In the genomic region with DNA sequence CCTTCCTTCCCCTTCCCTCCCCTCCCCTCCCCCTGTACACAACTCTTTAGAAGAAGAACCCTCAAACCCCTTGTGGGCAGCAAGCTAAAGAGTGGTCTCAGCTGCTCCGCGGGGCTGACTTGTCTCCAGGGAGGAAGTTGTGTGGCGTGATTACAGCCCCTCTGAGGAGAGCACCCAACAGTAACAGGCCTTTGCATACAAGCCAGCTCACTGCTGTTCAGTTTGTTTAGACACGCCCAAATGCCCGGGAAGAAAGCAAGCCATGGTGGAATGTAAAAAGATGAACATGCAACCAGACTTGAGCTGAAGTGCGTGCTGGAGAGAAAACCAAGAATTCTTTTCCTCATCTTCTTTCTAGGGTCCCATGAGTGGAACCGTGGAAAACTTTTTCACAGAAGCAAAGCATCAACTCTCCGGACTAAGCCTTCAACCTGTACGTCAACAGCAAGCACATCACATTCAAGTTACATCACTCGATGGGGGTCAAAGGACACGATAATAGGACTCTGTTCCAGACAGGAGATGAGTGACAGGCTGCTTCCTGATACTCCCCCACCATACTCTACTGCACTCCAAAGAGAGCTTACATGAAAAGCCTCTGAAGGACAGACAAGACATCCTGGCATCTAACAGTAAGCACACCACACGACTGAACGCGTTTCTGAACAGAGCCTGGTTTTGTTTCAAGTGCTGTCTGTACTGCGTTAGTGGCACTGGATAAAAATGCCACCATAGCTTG, we compare ENCODE assay signal across 9 mouse cellular contexts.
DNase-seq lines count a peak whose midpoint lies in the region; ATAC-seq and TF ChIP-seq lines count a peak whose summit lies in the region.
"Had no signal": no experiment of that assay in that cellular context is flagged by ENCODE, and none has a peak within 500 bp of the region (broad histone marks: within the 10 kb centered on the region; RNA-seq: fewer than 3 reads in every experiment).

No protein-coding gene starts in this region.

- H3K27ac ChIP-seq in heart, embryonic 14.5 days (replicated peaks in 1 of 2; ENCODE audit: control insufficient read depth in 1 of 2, insufficient read depth in 1 of 2, low read depth in 2 of 2, low read length in 2 of 2), result peak overlapping the region; percentile 9 to 47; a peak in 2 of 4 replicates
- no peak overlapping the region for H3K27ac ChIP-seq in CH12.LX (ENCODE audit: insufficient read depth, low read depth)
- no peak overlapping the region for H3K27ac ChIP-seq in lung, postnatal 0 days (ENCODE audit: low read length)
- H3K27ac ChIP-seq: macrophage had no signal

- 13% methylated on average over 15 of the region's 15 CpGs for WGBS in heart, embryonic 14.5 days
- 24% methylated on average over 15 of the region's 15 CpGs for WGBS in lung, postnatal 0 days

- no peak overlapping the region for H3K4me3 ChIP-seq in heart, embryonic 14.5 days (ENCODE audit: control insufficient read depth in 1 of 2, insufficient read depth in 1 of 2, low read depth in 1 of 2, low read length in 2 of 2)
- H3K4me3 ChIP-seq in CH12.LX (replicated peaks in 1 of 3; ENCODE audit: low read depth in 2 of 3, low read length in 2 of 3, poor library complexity in 1 of 3), result no peak overlapping the region
- no peak overlapping the region for H3K4me3 ChIP-seq in lung, postnatal 0 days (ENCODE audit: low read depth, low read length)

- H3K27me3 ChIP-seq in heart, embryonic 14.5 days (ENCODE audit: control insufficient read depth, insufficient read depth, low read length), result no peaks in the 10 kb centered on the region
- no peaks in the 10 kb centered on the region for H3K27me3 ChIP-seq in CH12.LX (replicated peaks)
- H3K27me3 ChIP-seq in lung, postnatal 0 days (replicated peaks; ENCODE audit: insufficient read depth, low read length), result no peaks in the 10 kb centered on the region

- no peak for DNase-seq in heart, postnatal 14 days
- peak; percentile 25 for DNase-seq in CH12.LX (ENCODE audit: extremely low read depth)
- peak; percentile 41 for DNase-seq in lung, postnatal 0 days (ENCODE audit: low spot score)
- DNase-seq in cerebellum, postnatal 25 days, result no peak
- no peak for DNase-seq in right cerebral cortex, postnatal 10 days (ENCODE audit: low spot score in 2 of 2)
- no peak for DNase-seq in left cerebral cortex, postnatal 4 days

- no peak for TF ChIP-seq CTCF in CH12.LX (conservative IDR thresholded peaks at IDR 0.05 in 1 of 2, IDR thresholded peaks at IDR 0.05 in 1 of 2; ENCODE audit: low read depth in 2 of 2, low read length in 2 of 2)
- no peak for TF ChIP-seq CTCF in lung, postnatal 0 days (IDR thresholded peaks at IDR 0.05)

- H3K79me2 ChIP-seq in CH12.LX (replicated peaks; ENCODE audit: control insufficient read depth, extremely low read depth, insufficient read depth, poor library complexity, severe bottlenecking), result no peaks in the 10 kb centered on the region

- no peak for TF ChIP-seq POLR2A in CH12.LX (IDR thresholded peaks at IDR 0.05; ENCODE audit: low read depth, low read length)

- in situ Hi-C loops in CH12.LX (cut with MboI; ENCODE audit: low pct_ligation_motif_present, low pct_unique_long_range_greater_than_20kb, low sequenced_read_pairs), result no loop called here

- no peak for TF ChIP-seq RAD21 in CH12.LX (IDR thresholded peaks at IDR 0.05; ENCODE audit: low read depth, low read length)

- no peak for TF ChIP-seq EP300 in CH12.LX (IDR thresholded peaks at IDR 0.05; ENCODE audit: low read length)
- no peak for TF ChIP-seq EP300 in lung, postnatal 0 days (IDR thresholded peaks at IDR 0.05)

- 0 out of 2 replicates have a peak overlapping the region, but pooled peaks have one; percentile 16 for H3K9ac ChIP-seq in heart, embryonic 14.5 days (ENCODE audit: low read length)
- no peak overlapping the region for H3K9ac ChIP-seq in CH12.LX (ENCODE audit: insufficient read depth, low read depth)
- no peak overlapping the region for H3K9ac ChIP-seq in lung, postnatal 0 days (replicated peaks; ENCODE audit: low read depth)

- intact Hi-C loops in heart, postnatal 14 days (cut with DNase I), result no loop called here
- intact Hi-C loops in left cerebral cortex, postnatal 4 days (cut with DNase I), result no loop called here

- no peak for ATAC-seq in heart, embryonic 14.5 days (ENCODE audit: insufficient number of reproducible peaks, insufficient read depth, low FRiP score, low read depth)
- peak; percentile 56 for ATAC-seq in granulocyte monocyte progenitor cell, adult 5-6 weeks (replicated peaks; ENCODE audit: poor library complexity, severe bottlenecking)
- peak; percentile 72 for ATAC-seq in lung, postnatal 0 days

- H3K36me3 ChIP-seq in heart, embryonic 14.5 days (ENCODE audit: control insufficient read depth, insufficient read depth, low read length), result no peaks in the 10 kb centered on the region
- no peaks in the 10 kb centered on the region for H3K36me3 ChIP-seq in CH12.LX (replicated peaks in 1 of 2; ENCODE audit: control insufficient read depth in 1 of 2, insufficient read depth in 1 of 2, low read length in 1 of 2)
- no peaks in the 10 kb centered on the region for H3K36me3 ChIP-seq in lung, postnatal 0 days (ENCODE audit: insufficient read depth, low read length)

- peak overlapping the region; percentile 32 for H3K4me2 ChIP-seq in heart, embryonic 14.5 days (ENCODE audit: low read length)
- H3K4me2 ChIP-seq in CH12.LX (ENCODE audit: insufficient read depth, low read depth, poor library complexity, severe bottlenecking), result no peak overlapping the region; the same call in 1 of the 2 replicates
- H3K4me2 ChIP-seq in lung, postnatal 0 days (replicated peaks; ENCODE audit: low read depth, low read length), result no peak overlapping the region

- H3K4me1 ChIP-seq in heart, embryonic 14.5 days (ENCODE audit: control insufficient read depth in 2 of 2, insufficient read depth in 2 of 2, low read length in 2 of 2), result peaks cover 24 to 53% of the 10 kb centered on the region in 2 experiments
- H3K4me1 ChIP-seq in CH12.LX (ENCODE audit: control insufficient read depth in 1 of 2, insufficient read depth in 2 of 2), result peaks cover 0 to 11% of the 10 kb centered on the region in 2 experiments; a peak in 2 of 4 replicates
- peaks cover 2% of the 10 kb centered on the region; the same call in 1 of the 2 replicates for H3K4me1 ChIP-seq in lung, postnatal 0 days (ENCODE audit: insufficient read depth, low read depth, low read length)

- dilution Hi-C loops in CH12.LX (cut with MboI; ENCODE audit: extremely low pct_ligation_motif_present, extremely low pct_unique_long_range_greater_than_20kb, low sequenced_read_pairs), result no loop called here

- no peaks in the 10 kb centered on the region for H3K9me3 ChIP-seq in heart, embryonic 14.5 days (ENCODE audit: control insufficient read depth, low read length)
- no peaks in the 10 kb centered on the region for H3K9me3 ChIP-seq in CH12.LX (replicated peaks; ENCODE audit: low read length)
- H3K9me3 ChIP-seq in lung, postnatal 0 days (ENCODE audit: low read length), result no peaks in the 10 kb centered on the region

TF ChIP-seq in CH12.LX, 34 proteins besides CTCF, POLR2A, EP300 and RAD21:
- TF ChIP-seq UBTF (IDR thresholded peaks at IDR 0.05; ENCODE audit: low read depth, low read length) (no peak), NRF1 (IDR thresholded peaks at IDR 0.05; ENCODE audit: low read depth, low read length) (no peak), SIN3A (IDR thresholded peaks at IDR 0.05; ENCODE audit: low read length) (no peak), JUN (IDR thresholded peaks at IDR 0.05; ENCODE audit: insufficient read depth, low read depth, low read length) (no peak), E2F4 (IDR thresholded peaks at IDR 0.05; ENCODE audit: insufficient replicate concordance, low read depth, low read length) (no peak), MXI1 (IDR thresholded peaks at IDR 0.05; ENCODE audit: low read depth, low read length) (no peak), IRF4 (IDR thresholded peaks at IDR 0.05; ENCODE audit: low read depth, low read length) (no peak), JUND (conservative IDR thresholded peaks at IDR 0.05; ENCODE audit: low read depth, low read length) (no peak), GABPA (IDR thresholded peaks at IDR 0.05; ENCODE audit: insufficient replicate concordance, low read depth, low read length) (no peak)

Comparison
In these comparisons a context has a peak if more than half of its experiments do, and no peak if none do; other contexts are left out.
1. H3K27ac ChIP-seq: peak in heart, embryonic 14.5 days (2 of 2); none in CH12.LX (single experiment) and lung, postnatal 0 days (single experiment).
2. DNase-seq: peak in CH12.LX (single experiment) and lung, postnatal 0 days (single experiment); none in heart, postnatal 14 days (0 of 2), cerebellum, postnatal 25 days (0 of 2), right cerebral cortex, postnatal 10 days (0 of 2) and left cerebral cortex, postnatal 4 days (single experiment).